Mouse (Mus musculus) stomach, embryonic 14.5 days (tissue): Measurements from ENCODE around the gene 2700081O15Rik. TPM values are rescaled to one million over a fixed set of nuclear protein-coding genes. Genes with fewer than 3 reads are reported as not detected.
"Not testable (repeated sequence)": the region's sequence is repeated elsewhere in the genome, so short reads cannot be mapped to it uniquely, and the experiment has no call there.

ENCODE experiments used
- ATAC-seq: fragments of 200-750 bp; cut with Nextera tagmentation; 2 replicates; pipeline ENCODE4 v1.8.0; 2017; ENCODE audit warnings: low read depth, moderate TSS enrichment; ENCODE audit not compliant: insufficient number of reproducible peaks, insufficient read depth, low FRiP score
- H3K27ac ChIP-seq: fragments of 300-500 bp; sonication (generic); 2 replicates; pipeline ENCODE4 v1.5.1; 2014; ENCODE audit warnings: mild to moderate bottlenecking, low read length, moderate library complexity, mixed read lengths
- H3K27me3 ChIP-seq: fragments of 300-500 bp; sonication (generic); 2 replicates; pipeline ENCODE4 v1.6.1; 2014; ENCODE audit warnings: low read length, control low read depth, mixed read lengths; ENCODE audit not compliant: control insufficient read depth, insufficient read depth
- H3K36me3 ChIP-seq: fragments of 300-500 bp; sonication (generic); 2 replicates; pipeline ENCODE4 v1.6.1; 2014; ENCODE audit warnings: mild to moderate bottlenecking, control low read depth, low read length, moderate library complexity, mixed read lengths; ENCODE audit not compliant: control insufficient read depth, insufficient read depth
- H3K4me1 ChIP-seq: fragments of 300-500 bp; sonication (generic); 2 replicates; pipeline ENCODE4 v1.6.1; 2014; ENCODE audit warnings: low read length, control low read depth, mixed read lengths; ENCODE audit not compliant: control insufficient read depth, insufficient read depth
- H3K4me2 ChIP-seq: fragments of 300-500 bp; sonication (generic); replicated peaks from 2 replicates; pipeline ENCODE4 v1.6.1; 2014; ENCODE audit warnings: low read depth, low read length, control low read depth
- H3K4me3 ChIP-seq: fragments of 300-500 bp; sonication (generic); 2 replicates; pipeline ENCODE4 v1.5.1; 2014; ENCODE audit warnings: low read depth, low read length, control low read depth
- H3K9ac ChIP-seq: fragments of 300-500 bp; sonication (generic); replicated peaks from 2 replicates; pipeline ENCODE4 v1.6.1; 2014; ENCODE audit warnings: low read depth, mild to moderate bottlenecking, control low read depth, low read length, moderate library complexity, mixed read lengths
- H3K9me3 ChIP-seq: fragments of 300-500 bp; sonication (generic); 2 replicates; pipeline ENCODE4 v1.6.1; 2016; ENCODE audit warnings: low read depth, low read length, control low read depth; ENCODE audit not compliant: control insufficient read depth
- WGBS: fragments of 180-500 bp; shearing (Covaris S2); extraction: QIAGEN DNeasy Blood & Tissue Kit; methylation state at CpG from one replicate; pipeline ENCODE4 v1.1.7; 2014; 5-methylcytosine and 5-hydroxymethylcytosine counted together
- polyA plus RNA-seq: library from polyadenylated mRNA; unstranded; fragments of >200 nt; fragmentation: Nextera tagmentation; extraction: Ambion mirVana; gene quantifications from 2 replicates; pipeline ENCODE4 v1.2.1, GENCODE M21; 2014

2700081O15Rik gene
- polyA plus RNA-seq: 13.8 TPM in 2 replicates

GRCm38 (mm10) chr19:7416834-7417735 is at the start of gene 2700081O15Rik:
TSS of gene 2700081O15Rik (plus strand) at chr19:7417625.
- Histone ChIP-seq H3K9me3 (no peaks in the 10 kb centered on the region), H3K4me3 (peak within 1 kb of the TSS; percentile 65), H3K9ac (peak within 1 kb of the TSS; percentile 99), H3K36me3 (peaks cover 20% of the 10 kb centered on the region; the same call in 1 of the 2 replicates), H3K4me1 (peaks cover 45% of the 10 kb centered on the region), H3K27me3 (no peaks in the 10 kb centered on the region), H3K4me2 (peak within 1 kb of the TSS; percentile 78), H3K27ac (peak within 1 kb of the TSS; percentile 94)
- peak; percentile 76 for ATAC-seq
- WGBS: under 1% methylated on average over 97 of the region's 107 CpGs

- WGBS: 77% methylated on average over 4 of the region's 4 CpGs
- not testable (repeated sequence) for H3K4me2 ChIP-seq, H3K27ac ChIP-seq, H3K4me3 ChIP-seq, H3K4me1 ChIP-seq, H3K9ac ChIP-seq, H3K27me3 ChIP-seq, H3K9me3 ChIP-seq, ATAC-seq
- peaks cover 51% of the 10 kb centered on the region for H3K36me3 ChIP-seq
These were observed 48.0 kb upstream of the 2700081O15Rik start for GRCm38 (mm10) chr19:7369469-7369868.

GRCm38 (mm10) chr19:7374491-7374890 is 42.9 kb upstream of the 2700081O15Rik start:
- Histone ChIP-seq H3K27ac (no peak overlapping the region), H3K4me3 (no peak overlapping the region), H3K4me2 (no peak overlapping the region), H3K9ac (no peak overlapping the region), H3K4me1 (no peaks in the 10 kb centered on the region), H3K9me3 (no peaks in the 10 kb centered on the region), H3K36me3 (peaks cover 52% of the 10 kb centered on the region), H3K27me3 (no peaks in the 10 kb centered on the region)
- no peak for ATAC-seq
- WGBS: 93% methylated on average over 8 of the region's 8 CpGs

GRCm38 (mm10) chr19:7377639-7378038 is 39.8 kb upstream of the 2700081O15Rik start:
- no peak overlapping the region for H3K4me3 ChIP-seq
- 60% methylated on average over 2 of the region's 2 CpGs for WGBS
- H3K4me2 ChIP-seq: no peak overlapping the region
- H3K27me3 ChIP-seq: no peaks in the 10 kb centered on the region
- no peak overlapping the region for H3K9ac ChIP-seq
- peaks cover 11% of the 10 kb centered on the region for H3K4me1 ChIP-seq
- ATAC-seq: no peak
- peaks cover 34% of the 10 kb centered on the region for H3K36me3 ChIP-seq
- H3K27ac ChIP-seq: no peak overlapping the region
- H3K9me3 ChIP-seq: no peaks in the 10 kb centered on the region

GRCm38 (mm10) chr19:7381906-7382247 is 35.5 kb upstream of the 2700081O15Rik start:
- no peak for ATAC-seq
- Histone ChIP-seq H3K9me3 (no peaks in the 10 kb centered on the region), H3K27me3 (no peaks in the 10 kb centered on the region), H3K4me3 (peak overlapping the region; percentile 90), H3K4me2 (peak overlapping the region; percentile 80), H3K9ac (peak overlapping the region; percentile 97), H3K36me3 (no peaks in the 10 kb centered on the region), H3K27ac (peak overlapping the region; percentile 96), H3K4me1 (peaks cover 19% of the 10 kb centered on the region)
- 6% methylated on average over 8 of the region's 8 CpGs for WGBS

- H3K4me2 ChIP-seq: peak overlapping the region; percentile 80
- H3K36me3 ChIP-seq: no peaks in the 10 kb centered on the region
- H3K9me3 ChIP-seq: no peaks in the 10 kb centered on the region
- H3K9ac ChIP-seq: peak overlapping the region; percentile 97
- peak overlapping the region; percentile 96 for H3K27ac ChIP-seq
- no peaks in the 10 kb centered on the region for H3K27me3 ChIP-seq
- ATAC-seq: peak; percentile 44
- WGBS: under 1% methylated on average over 55 of the region's 60 CpGs
- peaks cover 19% of the 10 kb centered on the region for H3K4me1 ChIP-seq
- peak overlapping the region; percentile 90 for H3K4me3 ChIP-seq
These were observed 35.0 kb upstream of the 2700081O15Rik start for GRCm38 (mm10) chr19:7382248-7382902.

- Histone ChIP-seq H3K4me2 (peak within 1 kb of the TSS; percentile 80), H3K4me1 (peaks cover 19% of the 10 kb centered on the region), H3K9ac (peak within 1 kb of the TSS; percentile 97), H3K4me3 (peak within 1 kb of the TSS; percentile 90), H3K36me3 (no peaks in the 10 kb centered on the region), H3K9me3 (no peaks in the 10 kb centered on the region), H3K27me3 (no peaks in the 10 kb centered on the region), H3K27ac (peak within 1 kb of the TSS; percentile 96)
- peak; percentile 99 for ATAC-seq
- WGBS: 1% methylated on average over 50 of the region's 52 CpGs
These were observed 34.2 kb upstream of the 2700081O15Rik start, which contains the start of gene Spindoc for GRCm38 (mm10) chr19:7382903-7383865. TSS of gene Spindoc (minus strand) at chr19:7382994.

- ATAC-seq: no peak
- peaks cover 16% of the 10 kb centered on the region for H3K4me1 ChIP-seq
- no peaks in the 10 kb centered on the region for H3K27me3 ChIP-seq
- no peak overlapping the region for H3K4me3 ChIP-seq
- H3K9ac ChIP-seq: no peak overlapping the region
- H3K27ac ChIP-seq: no peak overlapping the region
- H3K36me3 ChIP-seq: no peaks in the 10 kb centered on the region
- WGBS: 72% methylated on average over 2 of the region's 2 CpGs
- no peaks in the 10 kb centered on the region for H3K9me3 ChIP-seq
- H3K4me2 ChIP-seq: no peak overlapping the region
These were observed 31.4 kb upstream of the 2700081O15Rik start for GRCm38 (mm10) chr19:7386042-7386441.
